Mouse (Mus musculus) spleen, adult 18-20 months (tissue): ENCODE results near the gene Pcca.
"Not testable (repeated sequence)": the region's sequence is repeated elsewhere in the genome, so short reads cannot be mapped to it uniquely, and the experiment has no call there.

Source experiments
- DNase-seq, 2 experiments: peaks; one replicate each; pipeline ENCODE4 v3.0.0; 2022; ENCODE audit warnings: mixed read lengths in 2 of 2

Gene Pcca

GRCm38 (mm10) chr14:122570862-122571261 is 36.7 kb downstream of the Pcca start:
- no peak for DNase-seq

GRCm38 (mm10) chr14:122574064-122574751 is 40.1 kb downstream of the Pcca start:
- no peak for DNase-seq

GRCm38 (mm10) chr14:122577816-122578215 is 43.7 kb downstream of the Pcca start:
- DNase-seq: no peak

- DNase-seq: no peak
These were observed 47.9 kb downstream of the Pcca start for GRCm38 (mm10) chr14:122582057-122582456.

GRCm38 (mm10) chr14:122582491-122583077 is 48.5 kb downstream of the Pcca start:
- no peak for DNase-seq

- DNase-seq: not testable (repeated sequence)
These were observed 50.0 kb downstream of the Pcca start for GRCm38 (mm10) chr14:122584087-122584486.

GRCm38 (mm10) chr14:122586942-122587341 is 52.8 kb downstream of the Pcca start:
- no peak for DNase-seq

GRCm38 (mm10) chr14:122597534-122597933 is 63.4 kb downstream of the Pcca start:
- DNase-seq: no peak

- DNase-seq: no peak
These were observed 64.7 kb downstream of the Pcca start for GRCm38 (mm10) chr14:122598802-122599201.

GRCm38 (mm10) chr14:122599839-122600238 is 65.7 kb downstream of the Pcca start:
- no peak for DNase-seq

- DNase-seq: no peak
These were observed 68.6 kb downstream of the Pcca start for GRCm38 (mm10) chr14:122602701-122603100.

GRCm38 (mm10) chr14:122606499-122606898 is 72.4 kb downstream of the Pcca start:
- DNase-seq: no peak

- no peak for DNase-seq
These were observed 73.3 kb downstream of the Pcca start for GRCm38 (mm10) chr14:122607456-122607855.

GRCm38 (mm10) chr14:122608323-122608722 is 74.2 kb downstream of the Pcca start:
- DNase-seq: no peak

- DNase-seq: no peak
These were observed 76.9 kb downstream of the Pcca start for GRCm38 (mm10) chr14:122611035-122611434.

GRCm38 (mm10) chr14:122612317-122612716 is 78.2 kb downstream of the Pcca start:
- DNase-seq: no peak

GRCm38 (mm10) chr14:122617656-122618055 is 83.5 kb downstream of the Pcca start:
- no peak for DNase-seq

- DNase-seq: no peak
These were observed 99.3 kb downstream of the Pcca start for GRCm38 (mm10) chr14:122633416-122633815.

- no peak for DNase-seq
These were observed 102.5 kb downstream of the Pcca start for GRCm38 (mm10) chr14:122636601-122637000.

- DNase-seq: no peak
These were observed 103.9 kb downstream of the Pcca start for GRCm38 (mm10) chr14:122637798-122638555.

GRCm38 (mm10) chr14:122639168-122639720 is 105.1 kb downstream of the Pcca start:
- DNase-seq: no peak

- DNase-seq: no peak
These were observed 108.3 kb downstream of the Pcca start for GRCm38 (mm10) chr14:122642432-122642831.

GRCm38 (mm10) chr14:122648214-122648613 is 114.1 kb downstream of the Pcca start:
- no peak for DNase-seq
